Mouse (Mus musculus): ENCODE measurements around the gene Wdr74. TPM values are rescaled to one million over a fixed set of nuclear protein-coding genes. Genes with fewer than 3 reads are reported as not detected.

The Wdr74 gene
- total RNA-seq, 4 experiments from 2014 or later: 16.1 to 19.6 (median 17.5) TPM

Small RNA genes within 50 kb of the gene (microRNA-seq; reads per million reads assigned to microRNA genes)
- not detected for gene Mir6992

Other genes starting within 250 kb of the Wdr74 start
- gene Slc22a8, start 144.6 kb upstream of the Wdr74 start, total RNA-seq (2022): under 1 TPM in 1 of 4 experiments, not detected in 3; 0.25 TPM
- not detected for gene Slc22a6, start 117.8 kb upstream of the Wdr74 start, total RNA-seq (2022)
- under 1 TPM in 2 of 4 experiments, not detected in 2; 0.09 TPM for gene Chrm1, start 72.0 kb upstream of the Wdr74 start, total RNA-seq (2022)
- gene Slc3a2, start 12.5 kb upstream of the Wdr74 start, total RNA-seq (2022): 10 to 100 TPM; 39.5 to 43.6 (median 41.9) TPM
- gene 1700092M07Rik, start 4.9 kb downstream of the Wdr74 start, total RNA-seq (2022): not detected
- gene Stx5a, start 5.6 kb downstream of the Wdr74 start, total RNA-seq (2022): 10 to 100 TPM; 20.9 to 27.3 (median 25.4) TPM
- 10 to 100 TPM; 30.3 to 42.0 (median 33.7) TPM for gene Nxf1, start 21.2 kb downstream of the Wdr74 start, total RNA-seq (2022)
- 100 to 1,000 TPM; 111 to 137 (median 125) TPM for gene Tmem223, start 35.2 kb downstream of the Wdr74 start, total RNA-seq (2022)
- gene Tmem179b, start 38.6 kb downstream of the Wdr74 start, total RNA-seq (2022): 10 to 100 TPM; 18.2 to 21.5 (median 19.5) TPM
- gene Taf6l, start 50.6 kb downstream of the Wdr74 start, total RNA-seq (2022): 1 to 10 TPM; 5.4 to 9.0 (median 7.7) TPM
- gene Polr2g, start 62.8 kb downstream of the Wdr74 start, total RNA-seq (2022): 10 to 100 TPM; 52.1 to 60.7 (median 55.4) TPM
- 1 to 10 TPM; 1.2 to 2.5 (median 1.5) TPM for gene Zbtb3, start 66.7 kb downstream of the Wdr74 start, total RNA-seq (2022)
- 10 to 100 TPM; 13.7 to 16.4 (median 14.9) TPM for gene Ttc9c, start 83.5 kb downstream of the Wdr74 start, total RNA-seq (2022)
- 10 to 100 TPM; 46.0 to 48.9 (median 46.9) TPM for gene Hnrnpul2, start 84.2 kb downstream of the Wdr74 start, total RNA-seq (2022)
- under 1 TPM in 1 of 4 experiments, not detected in 3; 0.53 TPM for gene AC129217.1, start 93.9 kb downstream of the Wdr74 start, total RNA-seq (2022)
- gene Bscl2, start 101.6 kb downstream of the Wdr74 start, total RNA-seq (2022): 10 to 100 TPM; 21.2 to 28.1 (median 24.2) TPM
- under 1 TPM in 1 of 4 experiments, not detected in 3; 0.22 TPM for gene Gng3, start 103.4 kb downstream of the Wdr74 start, total RNA-seq (2022)
- gene Lrrn4cl, start 114.9 kb downstream of the Wdr74 start, total RNA-seq (2022): 1 to 10 TPM; 3.4 to 4.7 (median 3.9) TPM
- gene Ubxn1, start 135.7 kb downstream of the Wdr74 start, total RNA-seq (2022): 100 to 1,000 TPM; 122 to 127 (median 125) TPM
- 10 to 100 TPM; 47.8 to 65.1 (median 52.0) TPM for gene Uqcc3, start 145.1 kb downstream of the Wdr74 start, total RNA-seq (2022)
- 1 to 10 TPM; 1.8 to 6.1 (median 4.4) TPM for gene Lbhd1, start 147.9 kb downstream of the Wdr74 start, total RNA-seq (2022)
- not detected for gene Gm49403, start 148.1 kb downstream of the Wdr74 start, total RNA-seq (2022)
- 10 to 100 TPM; 11.8 to 29.9 (median 21.1) TPM for gene 1810009A15Rik, start 153.0 kb downstream of the Wdr74 start, total RNA-seq (2022)
- 1 to 10 TPM; 3.6 to 5.3 (median 4.6) TPM for gene Gm49416, start 153.1 kb downstream of the Wdr74 start, total RNA-seq (2022)
- gene Ints5, start 157.2 kb downstream of the Wdr74 start, total RNA-seq (2022): 10 to 100 TPM; 11.0 to 12.0 (median 11.2) TPM
- gene Ganab, start 162.2 kb downstream of the Wdr74 start, total RNA-seq (2022): 10 to 100 TPM; 45.5 to 49.6 (median 47.2) TPM
- 10 to 100 TPM; 39.3 to 41.5 (median 40.6) TPM for gene B3gat3, start 184.5 kb downstream of the Wdr74 start, total RNA-seq (2022)
- gene Rom1, start 193.5 kb downstream of the Wdr74 start, total RNA-seq (2022): 10 to 100 TPM; 22.0 to 37.5 (median 28.1) TPM
- 1 to 10 TPM; 7.2 to 9.1 (median 7.5) TPM for gene Eml3, start 193.7 kb downstream of the Wdr74 start, total RNA-seq (2022)
- gene Mta2, start 206.0 kb downstream of the Wdr74 start, total RNA-seq (2022): 10 to 100 TPM; 28.2 to 33.7 (median 30.4) TPM
- 10 to 100 TPM in 1 of 4 experiments, 1 to 10 TPM in 3; 8.1 to 10.3 (median 8.6) TPM for gene Tut1, start 218.0 kb downstream of the Wdr74 start, total RNA-seq (2022)
- 100 to 1,000 TPM; 209 to 232 (median 227) TPM for gene Eef1g, start 231.2 kb downstream of the Wdr74 start, total RNA-seq (2022)

Data from heart, adult 8-10 months (tissue).